Mouse (Mus musculus) brain, embryonic 14.5 days (tissue): Measurements from ENCODE around the gene Ccdc137.

Experiments
- CTCF ChIP-seq: fragments of 200-500 bp; IDR thresholded peaks from 2 replicates; pipeline ENCODE4 v1.5.1; 2012; ENCODE audit warnings: inconsistent platforms, mild to moderate bottlenecking, moderate library complexity, borderline replicate concordance; ENCODE audit not compliant: insufficient read depth, insufficient read length; ENCODE audit errors: extremely low read depth
- POLR2A ChIP-seq: fragments of 200-500 bp; IDR thresholded peaks from 2 replicates; pipeline ENCODE4 v1.6.1; 2012; ENCODE audit warnings: mild to moderate bottlenecking, inconsistent platforms, borderline replicate concordance; ENCODE audit not compliant: poor library complexity, insufficient read depth, insufficient read length, severe bottlenecking; ENCODE audit errors: extremely low read depth

DNA sequence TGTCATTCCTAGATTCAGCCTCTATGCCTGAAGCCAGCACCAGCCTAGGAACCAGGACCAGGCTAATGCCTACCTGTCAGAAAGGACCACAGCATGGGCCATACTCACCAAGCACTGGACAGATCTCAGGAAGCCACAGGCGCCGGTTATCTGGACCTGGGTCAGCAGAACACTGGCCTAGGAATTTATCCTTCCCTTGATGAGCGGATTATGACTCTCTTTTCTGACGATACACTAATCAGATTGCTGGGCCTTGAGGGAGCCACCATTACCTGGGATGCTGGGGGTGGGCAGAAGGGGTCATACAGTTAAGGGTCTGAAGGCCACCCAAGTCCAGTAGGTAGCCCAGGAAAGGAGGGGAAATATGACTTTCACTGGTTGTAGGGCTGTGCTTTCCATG is 4.6 kb upstream of the Ccdc137 start, which contains the start of gene Pde6g:
- TF ChIP-seq POLR2A, result no peak
- no peak for TF ChIP-seq CTCF
